Mouse (Mus musculus) MN1 (cell line): ENCODE results near the gene Iah1.
A peak's percentile ranks its signal among the peaks of the same experiment; 100 is the strongest.

Experiments
- DNase-seq: peaks from one replicate; pipeline ENCODE4 v3.0.0-alpha.2; 2016; ENCODE audit warnings: low spot score

The Iah1 gene

DNA sequence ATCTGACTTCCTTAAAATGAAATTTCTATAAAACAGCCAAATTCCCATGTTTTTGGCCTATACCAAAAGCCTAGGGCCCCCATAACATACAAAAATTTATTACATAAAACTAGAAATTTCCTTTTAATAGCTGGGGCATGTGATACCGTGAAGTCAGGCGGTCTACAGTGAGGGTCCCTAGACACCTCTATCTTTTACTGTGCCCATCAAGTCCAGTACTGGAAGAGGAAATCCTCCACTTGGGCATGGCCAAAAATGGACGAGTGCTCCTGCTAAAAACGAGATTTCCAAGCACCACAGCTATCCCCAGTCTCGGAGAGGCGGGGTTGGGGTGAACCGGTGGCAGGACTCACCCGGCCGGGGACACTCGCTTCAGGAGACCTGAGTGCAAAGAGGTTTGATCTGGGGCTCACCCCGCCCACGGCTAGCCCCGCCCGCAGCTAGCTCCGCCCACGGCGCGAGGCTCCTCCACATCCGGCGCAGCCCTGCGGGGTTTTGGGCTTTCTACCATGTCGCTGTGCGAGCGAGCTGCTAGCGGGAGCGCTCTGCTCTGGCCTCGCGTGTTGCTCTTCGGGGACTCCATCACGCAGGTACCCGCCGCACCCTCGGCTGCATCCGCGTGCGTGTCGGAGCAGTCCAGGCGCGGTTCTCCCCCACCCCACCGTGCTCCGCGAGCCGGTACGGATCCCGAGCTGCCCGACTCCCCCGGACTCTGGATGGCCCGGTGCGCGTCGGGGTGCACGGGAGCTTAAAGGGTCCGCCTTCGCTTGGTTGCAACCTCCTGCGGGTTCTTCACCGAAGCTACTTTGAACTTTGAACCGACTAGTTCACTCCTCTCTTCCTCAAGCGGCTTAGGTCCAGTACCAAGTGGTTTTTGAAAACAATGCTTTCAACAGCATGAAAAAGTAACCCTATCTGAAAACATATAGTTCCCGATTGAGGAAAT lies at the start of gene Iah1:
Gene Iah1, plus strand, starts transcription at position 467 of the 946 bp plus-strand sequence.
- peak; percentile 86 for DNase-seq

DNA sequence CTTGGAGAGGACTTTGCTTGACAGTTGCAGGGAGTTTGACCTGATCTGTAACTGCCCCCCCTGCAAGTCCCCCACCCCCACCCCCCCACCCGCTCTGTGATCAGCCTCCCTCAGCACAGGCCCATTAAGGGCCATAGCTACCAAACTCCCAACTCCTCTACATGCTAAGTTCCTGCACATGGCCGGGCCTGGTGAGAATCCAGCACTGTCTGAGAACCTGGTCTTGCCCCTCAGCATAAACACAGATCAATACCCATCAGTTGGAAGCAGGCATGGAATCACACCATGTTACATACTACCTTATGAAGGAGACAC lies 49.4 kb upstream of the Iah1 start:
- DNase-seq, result no peak

DNA sequence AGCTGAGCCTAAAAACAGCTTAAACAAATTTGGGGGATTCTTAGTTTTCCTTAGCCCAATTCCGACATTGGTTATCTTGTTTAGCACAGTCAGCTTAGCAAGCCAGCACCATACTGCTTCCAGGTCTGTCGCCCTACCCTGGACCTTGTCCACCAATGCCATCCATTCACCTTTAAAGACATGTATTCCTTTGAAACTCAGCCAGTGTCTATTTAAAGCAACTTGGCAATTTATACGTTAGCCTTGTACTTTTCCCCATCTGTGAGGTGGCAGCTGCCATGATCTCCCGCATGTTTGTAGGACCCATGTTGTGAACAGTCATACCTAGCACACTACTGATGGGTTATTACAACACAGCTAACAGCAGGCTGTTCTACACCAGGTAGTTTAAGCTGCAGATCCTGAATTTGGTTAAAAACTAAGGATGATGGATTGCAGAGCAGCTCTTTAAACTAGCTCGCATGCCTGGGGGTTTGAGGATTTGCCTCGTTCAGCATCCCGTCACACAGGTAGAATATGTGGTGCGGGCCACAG lies 48.0 kb upstream of the Iah1 start:
- no peak for DNase-seq

DNA sequence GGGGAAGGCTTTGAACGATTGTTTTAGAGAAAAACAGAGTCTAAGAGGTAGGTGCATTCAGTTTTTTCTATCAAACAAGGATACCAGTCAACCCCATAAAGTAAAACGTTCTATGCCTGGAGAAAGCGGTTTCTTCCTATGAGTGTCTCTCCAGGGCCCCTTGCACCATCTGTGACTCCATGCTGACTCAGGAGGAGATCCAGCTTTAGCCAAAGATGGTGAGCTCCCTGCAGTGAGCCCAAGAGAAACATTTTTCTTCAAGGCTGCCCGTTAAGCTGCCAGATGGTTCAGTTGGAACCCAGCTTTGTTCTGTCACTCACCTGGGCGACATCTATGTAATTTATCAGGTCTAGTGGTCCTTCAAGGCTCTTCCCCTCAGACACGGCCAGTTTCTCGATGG lies 41.7 kb upstream of the Iah1 start:
- no peak for DNase-seq

DNA sequence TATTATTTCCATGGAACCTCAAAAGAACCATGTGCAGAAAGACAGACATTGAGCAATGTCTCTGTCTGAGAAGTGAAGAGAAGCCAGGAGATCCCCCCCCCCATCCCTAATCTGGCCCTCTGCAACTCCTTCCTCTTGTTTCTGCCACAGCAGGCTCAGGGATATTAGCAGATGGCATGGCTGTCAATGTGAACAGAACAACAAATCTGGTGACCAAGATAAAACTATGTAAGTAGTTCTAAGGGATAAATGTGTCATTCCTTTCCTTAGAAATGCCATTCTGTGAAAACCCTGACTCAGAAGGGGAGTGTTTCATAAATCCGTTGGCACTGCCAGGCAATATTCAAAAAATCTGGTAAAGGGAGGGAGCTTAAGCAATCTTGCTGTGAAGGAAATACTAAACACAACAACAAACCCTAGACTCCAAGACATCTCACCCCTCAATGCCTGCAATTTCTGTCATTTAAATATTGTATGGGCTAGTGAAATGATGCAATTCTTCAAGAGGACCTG lies 38.8 kb upstream of the Iah1 start:
- no peak for DNase-seq

DNA sequence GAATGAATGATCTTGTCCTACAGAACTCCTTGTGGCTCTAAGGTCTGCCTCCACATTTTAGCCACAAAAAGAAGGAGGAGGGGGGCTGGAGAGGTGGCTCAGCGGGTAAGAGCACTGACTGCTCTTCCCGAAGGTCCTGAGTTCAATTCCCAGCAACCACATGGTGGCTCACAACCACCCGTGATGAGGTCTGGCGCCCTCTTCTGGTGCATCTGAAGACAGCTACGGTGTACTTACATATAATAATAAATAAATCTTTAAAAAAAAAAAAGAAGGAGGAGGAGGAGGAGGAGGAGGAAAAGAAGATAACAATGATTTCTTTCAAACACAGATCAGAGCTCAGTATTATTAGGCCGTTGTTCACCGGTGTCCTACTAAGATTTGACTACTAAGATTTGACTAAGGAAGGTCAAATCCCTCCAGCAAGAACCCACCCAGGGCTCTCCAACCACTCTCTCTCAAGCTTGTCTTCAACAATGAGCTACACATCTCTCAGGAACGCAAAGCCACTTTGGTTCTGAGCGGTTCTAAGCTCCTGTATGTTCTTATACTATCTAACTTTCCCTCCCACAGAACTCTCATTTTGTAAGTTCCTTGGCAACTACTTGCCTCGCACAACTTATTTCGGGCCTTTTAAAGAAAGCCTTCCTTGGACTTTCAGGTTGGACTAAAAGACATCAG lies 31.3 kb upstream of the Iah1 start, which contains the start of gene Cpsf3:
Gene Cpsf3, plus strand, starts transcription at position 631 of the 681 bp plus-strand sequence.
- DNase-seq, result no peak

DNA sequence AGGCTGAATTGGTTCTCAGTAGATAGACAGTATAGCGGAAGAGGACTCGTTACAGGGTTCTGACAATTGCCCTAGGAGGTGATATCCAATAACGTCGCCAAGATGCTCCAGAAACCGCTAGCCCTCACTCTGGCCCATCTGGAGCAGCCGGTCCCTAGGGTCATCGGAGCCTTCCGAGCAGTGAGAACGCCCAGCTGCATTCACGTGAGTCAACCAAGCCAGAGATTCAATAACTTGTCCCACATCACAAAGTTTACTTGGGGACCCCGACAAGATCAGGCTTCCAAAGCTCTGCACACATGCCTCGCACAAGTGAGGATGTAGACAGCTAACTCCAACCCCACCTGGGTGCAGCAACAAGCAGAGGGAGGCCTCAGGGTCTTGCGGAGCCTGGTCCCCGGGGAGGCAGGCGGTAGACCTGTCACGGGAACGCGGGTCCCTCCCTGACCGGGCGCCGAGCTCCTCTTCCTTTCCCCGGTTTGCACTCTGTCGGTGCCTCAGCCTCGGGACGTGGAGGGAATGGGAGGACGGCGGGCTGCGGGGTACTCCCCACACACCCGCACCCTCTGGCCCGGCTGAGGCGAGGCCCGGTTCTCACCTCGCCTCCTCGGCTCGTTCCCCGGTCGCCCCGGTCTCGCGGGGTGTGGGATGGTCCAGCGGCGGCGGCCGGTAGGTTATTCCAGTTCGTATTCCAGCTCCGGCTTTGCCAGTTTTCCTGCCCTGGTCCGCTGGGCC lies 30.5 kb upstream of the Iah1 start:
- DNase-seq, result peak; percentile 82

DNA sequence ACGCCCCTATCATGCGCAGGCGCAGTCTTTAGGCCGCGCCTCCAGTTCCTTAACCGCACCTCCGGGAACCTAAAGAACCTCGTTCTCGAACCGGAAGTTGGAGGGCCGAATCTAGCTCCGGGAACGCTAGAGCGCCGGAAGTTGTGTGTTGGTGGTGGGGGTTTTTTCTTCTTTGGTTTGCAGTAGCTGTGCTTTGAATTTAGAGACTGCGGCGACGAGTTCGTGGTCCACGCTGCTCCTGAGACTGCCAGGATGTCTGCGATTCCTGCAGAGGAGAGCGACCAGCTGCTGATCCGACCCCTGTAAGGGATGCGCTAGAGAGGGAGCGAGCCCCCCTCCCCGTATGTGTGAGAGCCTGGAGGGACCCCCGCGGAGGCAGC lies 30.0 kb upstream of the Iah1 start, which contains the start of gene Itgb1bp1:
Gene Itgb1bp1, minus strand, starts transcription at position 42 of the 380 bp plus-strand sequence.
- DNase-seq, result peak; percentile 98

DNA sequence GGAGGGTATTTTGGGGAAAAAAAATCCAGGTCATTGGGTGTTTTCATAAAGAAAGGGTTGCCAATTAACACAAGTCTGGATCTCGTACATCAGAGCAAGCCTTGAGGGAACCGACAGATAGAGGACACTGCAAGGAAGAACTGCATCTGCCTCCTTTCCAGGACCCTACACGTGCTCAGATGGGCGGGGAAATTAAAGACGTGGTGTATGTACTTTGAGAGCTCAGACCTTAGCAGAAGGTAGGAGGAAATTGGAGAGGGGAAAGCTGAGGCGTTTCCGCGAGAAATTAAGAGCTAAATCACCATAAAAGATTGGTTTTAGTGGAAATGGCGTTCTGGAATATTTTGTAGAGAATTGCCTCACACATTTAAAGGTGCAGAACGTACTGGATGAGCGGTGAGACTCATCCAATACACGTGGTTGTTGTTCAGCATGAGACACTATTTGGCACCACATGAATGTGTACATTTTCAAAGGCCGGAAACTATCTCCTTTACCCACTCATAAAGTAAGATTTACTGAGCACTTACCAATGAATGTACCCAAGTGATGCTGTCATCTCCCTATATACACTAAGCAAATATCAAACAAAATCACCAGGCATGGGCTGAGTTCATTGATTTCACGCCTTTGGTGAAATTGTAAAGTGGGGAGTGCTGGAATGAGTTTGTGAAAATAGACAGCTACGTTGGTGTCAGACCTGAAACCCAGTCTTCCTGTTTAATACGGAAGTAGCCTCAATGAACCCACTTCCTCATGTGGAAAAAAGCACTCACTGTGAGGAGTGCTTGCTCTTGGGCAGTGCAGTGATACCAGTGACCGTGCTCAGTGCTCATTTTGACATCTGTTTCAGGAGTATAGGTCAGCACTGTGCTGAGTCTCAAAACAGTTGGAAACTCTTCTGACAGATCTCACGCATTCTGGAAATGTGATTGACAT lies 29.2 kb upstream of the Iah1 start:
- peak; percentile 40 for DNase-seq

DNA sequence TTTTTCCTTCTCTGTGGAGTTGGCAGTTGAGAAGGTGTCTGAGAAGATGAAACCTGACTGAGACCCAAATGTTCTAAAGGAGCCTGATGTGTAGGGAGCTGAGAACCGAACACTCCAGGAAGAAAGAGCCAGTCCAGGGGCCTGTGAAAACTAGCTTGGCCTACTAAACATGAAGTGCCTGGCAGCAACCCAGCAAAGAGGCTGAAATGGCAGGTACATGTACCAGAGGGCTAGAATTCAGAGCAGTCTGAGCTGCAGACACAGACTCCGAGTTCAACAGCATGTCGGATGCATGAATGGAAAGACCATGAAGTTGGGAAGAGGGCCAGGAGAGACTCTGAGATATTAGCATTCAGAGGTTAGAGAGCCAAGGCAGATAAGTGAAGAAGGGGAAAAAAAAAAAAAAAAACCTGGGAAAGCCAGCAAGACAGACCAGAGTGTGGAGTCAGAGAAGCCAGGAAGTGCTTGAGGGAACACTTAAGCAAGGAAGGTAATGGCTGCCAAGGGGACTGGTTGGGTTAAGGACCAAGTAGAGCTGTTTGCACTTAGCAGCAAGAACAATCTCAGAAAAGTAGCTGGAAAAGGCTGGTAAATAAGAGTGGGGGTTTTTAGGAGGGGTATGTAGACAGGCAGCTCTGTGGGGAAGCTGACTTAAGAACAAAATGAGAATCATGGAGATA lies 27.3 kb upstream of the Iah1 start:
- DNase-seq, result no peak

DNA sequence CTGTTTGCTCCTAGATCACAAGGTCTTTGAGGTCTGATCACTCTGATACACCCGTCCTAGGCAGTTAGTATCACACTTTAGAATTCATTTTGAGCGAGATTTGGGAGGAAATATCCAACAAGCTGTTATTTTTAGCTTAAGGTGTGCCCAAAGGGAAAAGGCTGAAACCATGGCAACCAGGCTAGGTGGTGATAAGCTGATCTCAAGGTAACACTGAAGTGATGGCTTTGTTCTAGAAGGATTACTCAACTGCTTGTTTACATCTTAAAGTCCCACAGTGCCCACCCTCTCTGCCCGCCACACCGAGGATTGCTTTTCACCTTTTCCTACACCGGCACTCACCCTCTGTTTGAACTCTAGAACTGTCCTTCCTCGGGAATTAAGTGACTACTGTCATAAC lies 26.5 kb upstream of the Iah1 start:
- no peak for DNase-seq

DNA sequence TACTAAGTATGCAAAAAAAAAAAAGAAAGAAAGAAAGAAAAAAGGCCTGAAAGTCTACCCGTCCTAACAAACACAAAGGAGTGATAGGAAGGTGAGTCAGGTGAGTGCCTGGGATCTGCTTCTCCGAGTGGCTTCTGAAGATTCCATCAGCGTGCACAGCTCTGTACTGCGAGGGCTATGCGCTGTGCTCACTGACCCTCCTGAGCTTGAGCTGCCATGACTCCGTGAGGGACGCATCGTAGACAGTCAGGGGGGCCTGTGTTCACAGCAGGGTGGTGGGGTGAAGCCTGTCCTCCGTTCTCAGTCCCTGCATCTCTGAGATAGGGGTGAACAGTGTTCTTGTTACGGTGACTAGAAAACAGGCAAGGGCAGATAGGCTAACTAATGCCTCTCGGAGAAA lies 17.3 kb upstream of the Iah1 start:
- no peak for DNase-seq

DNA sequence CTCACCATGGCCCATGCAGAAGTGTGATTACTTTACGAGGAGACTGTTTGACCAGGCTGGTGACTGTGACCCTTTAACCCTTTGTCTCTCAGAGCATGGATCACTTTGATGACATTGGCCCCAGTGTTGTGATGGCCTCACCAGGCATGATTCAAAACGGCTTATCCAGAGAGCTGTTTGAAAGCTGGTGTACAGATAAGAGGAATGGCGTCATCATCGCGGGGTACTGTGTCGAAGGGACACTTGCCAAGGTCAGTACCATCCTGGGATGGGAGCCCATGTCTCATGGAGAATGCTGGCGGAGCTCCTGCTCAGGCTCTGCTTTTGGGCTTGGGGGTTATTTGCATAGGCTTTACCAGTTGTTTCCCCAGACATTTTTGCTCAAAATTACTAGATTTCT lies 14.9 kb upstream of the Iah1 start:
- no peak for DNase-seq

DNA sequence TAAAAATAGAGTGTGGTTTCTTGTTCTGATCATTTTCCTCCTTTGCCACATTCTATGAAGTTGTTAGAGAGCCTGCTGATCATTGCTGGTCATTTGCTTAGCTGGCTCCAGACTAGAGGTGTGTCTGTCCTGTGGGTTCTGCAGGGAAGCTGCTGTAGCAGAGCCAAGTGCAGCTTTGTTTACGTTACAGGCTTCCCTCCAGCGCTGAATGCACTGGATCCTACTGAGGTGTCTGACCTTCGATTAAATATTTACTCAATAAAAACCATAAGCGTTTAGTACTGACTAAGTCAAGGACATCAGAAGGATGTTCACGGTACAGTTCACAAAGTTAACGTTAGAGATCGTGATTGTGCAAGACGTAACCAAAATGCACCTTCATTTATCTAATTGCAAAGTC lies 14.3 kb upstream of the Iah1 start:
- no peak for DNase-seq

DNA sequence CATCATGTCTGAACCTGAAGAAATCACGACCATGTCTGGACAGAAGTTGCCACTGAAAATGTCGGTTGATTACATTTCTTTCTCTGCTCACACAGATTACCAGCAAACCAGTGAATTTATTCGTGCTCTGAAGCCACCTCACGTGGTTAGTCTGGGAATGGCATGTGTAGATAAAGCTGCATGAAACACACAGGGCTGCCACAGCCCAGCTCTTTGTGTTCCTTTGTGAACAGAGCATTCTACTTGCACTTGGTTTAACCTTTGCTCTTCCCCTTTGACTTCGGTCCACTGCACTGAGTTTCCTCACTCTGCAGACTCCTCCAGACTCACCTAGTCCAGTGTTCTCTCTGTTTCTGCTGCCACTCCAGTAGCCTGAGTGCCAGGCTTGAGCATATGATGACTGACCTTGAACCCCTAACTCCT lies 13.8 kb upstream of the Iah1 start:
- DNase-seq, result no peak

DNA sequence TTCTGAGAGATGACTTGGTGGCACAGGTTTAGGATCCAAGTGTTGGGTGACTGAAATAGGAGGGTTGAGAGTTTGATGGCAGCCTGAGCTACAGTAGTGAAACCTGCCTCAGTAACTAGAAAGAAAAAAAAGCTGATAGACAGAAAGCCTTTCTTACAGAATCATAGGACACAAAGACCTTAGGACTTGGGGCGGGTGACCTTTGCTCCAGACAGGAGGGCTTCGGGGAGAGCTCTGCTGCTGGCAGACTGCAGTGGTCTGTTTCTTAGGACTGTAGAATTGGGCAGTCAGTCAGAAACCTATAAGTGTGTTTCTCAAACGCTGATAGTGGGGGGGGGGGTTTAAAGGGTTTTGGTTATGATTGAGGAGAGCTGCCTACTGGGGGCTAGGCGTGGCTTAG lies 10.4 kb upstream of the Iah1 start:
- DNase-seq, result no peak

DNA sequence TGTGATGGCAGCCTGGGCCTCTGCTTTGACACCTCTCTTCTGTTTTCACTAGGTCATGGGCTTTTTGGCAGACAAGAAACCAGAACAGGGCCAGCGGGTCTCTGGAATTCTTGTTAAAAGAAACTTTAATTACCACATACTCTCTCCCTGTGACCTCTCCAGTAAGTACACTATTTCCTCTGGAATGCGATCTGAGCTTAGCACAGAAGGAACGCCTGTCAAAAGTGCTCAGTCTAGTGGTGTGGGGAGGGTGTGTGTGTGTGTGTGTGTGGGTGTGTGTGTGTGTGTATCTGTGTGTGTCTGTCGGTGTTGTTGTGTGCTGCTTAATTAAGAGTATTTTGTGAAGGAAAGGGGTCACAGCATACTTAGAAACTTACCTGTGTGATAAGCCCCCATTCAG lies 9.5 kb upstream of the Iah1 start:
- no peak for DNase-seq

DNA sequence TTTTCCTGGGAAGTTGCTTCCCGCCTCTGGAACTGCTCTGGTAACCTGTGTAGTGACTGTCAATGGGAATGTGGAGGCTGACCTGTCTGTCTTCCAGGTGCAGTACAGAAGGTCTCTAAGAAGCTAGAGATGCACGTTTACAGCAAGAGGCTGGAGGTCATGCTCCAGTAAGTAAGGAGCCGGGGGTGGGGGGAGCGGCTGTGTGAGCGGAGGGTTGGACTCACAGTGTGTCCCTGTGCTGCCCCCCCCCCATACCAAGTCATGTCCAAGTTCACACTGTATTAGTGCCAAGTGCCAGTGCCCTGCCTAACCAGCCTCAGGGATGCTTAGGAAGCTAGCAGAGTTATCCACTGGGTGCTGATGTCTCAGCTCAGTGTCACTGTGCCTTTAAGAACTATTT lies 4.0 kb upstream of the Iah1 start:
- no peak for DNase-seq

DNA sequence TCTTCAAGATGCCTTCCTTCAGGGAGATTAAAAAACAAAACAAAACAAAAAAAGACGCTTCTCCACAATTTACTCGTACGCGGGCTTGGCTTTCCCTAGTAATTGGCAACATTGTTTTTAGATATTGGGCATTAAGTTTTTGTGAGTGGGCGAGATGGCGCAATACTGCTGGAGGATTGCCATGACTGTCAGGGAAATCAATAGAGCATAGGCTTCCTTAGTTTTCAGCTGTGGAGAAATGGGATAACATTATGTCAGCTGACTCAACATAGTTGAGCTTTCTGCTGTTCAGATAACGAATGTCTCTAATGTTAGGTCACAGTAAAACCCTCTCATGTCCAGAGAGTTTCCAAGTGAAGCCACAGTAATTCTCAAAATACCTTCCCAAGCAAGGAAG lies 678 bp downstream of the Iah1 start:
- no peak for DNase-seq

DNA sequence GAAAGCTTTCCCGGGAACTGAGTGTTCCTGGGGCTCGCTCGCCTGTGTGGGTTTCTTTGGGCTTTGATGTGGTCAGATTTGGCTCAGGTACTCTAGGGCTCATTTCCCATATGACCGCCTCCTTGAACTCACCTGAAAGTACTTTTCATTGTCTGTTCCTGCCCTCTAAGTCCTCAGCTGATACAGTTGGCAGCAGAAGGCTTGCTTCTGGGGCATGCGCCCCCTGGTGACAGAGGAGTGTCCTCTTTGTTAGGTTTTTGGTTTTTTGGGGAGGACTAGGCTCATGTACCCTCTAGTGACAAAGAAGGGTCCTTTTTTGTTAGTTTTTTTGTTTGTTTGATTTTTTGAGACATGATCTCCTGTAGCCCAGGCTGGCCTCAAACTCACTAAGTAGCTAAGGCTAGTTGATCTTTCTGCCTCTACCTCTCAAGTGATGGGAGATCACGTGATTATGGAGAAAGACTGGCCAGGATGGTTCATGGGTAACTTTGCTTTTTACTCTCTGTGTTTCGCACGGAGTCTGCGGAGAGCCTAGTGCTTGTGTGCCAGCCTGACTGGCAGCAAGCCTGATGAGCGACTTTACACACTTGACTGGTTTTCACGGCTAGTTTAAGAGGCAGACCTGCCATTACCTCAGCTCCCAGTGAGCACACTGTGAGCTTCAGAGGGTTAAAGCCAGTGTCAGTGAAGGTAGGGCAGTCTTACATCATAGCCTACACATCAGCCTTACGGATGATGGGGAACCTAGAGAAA lies 2.1 kb downstream of the Iah1 start:
- peak; percentile 53 for DNase-seq
